In the genomic region with DNA sequence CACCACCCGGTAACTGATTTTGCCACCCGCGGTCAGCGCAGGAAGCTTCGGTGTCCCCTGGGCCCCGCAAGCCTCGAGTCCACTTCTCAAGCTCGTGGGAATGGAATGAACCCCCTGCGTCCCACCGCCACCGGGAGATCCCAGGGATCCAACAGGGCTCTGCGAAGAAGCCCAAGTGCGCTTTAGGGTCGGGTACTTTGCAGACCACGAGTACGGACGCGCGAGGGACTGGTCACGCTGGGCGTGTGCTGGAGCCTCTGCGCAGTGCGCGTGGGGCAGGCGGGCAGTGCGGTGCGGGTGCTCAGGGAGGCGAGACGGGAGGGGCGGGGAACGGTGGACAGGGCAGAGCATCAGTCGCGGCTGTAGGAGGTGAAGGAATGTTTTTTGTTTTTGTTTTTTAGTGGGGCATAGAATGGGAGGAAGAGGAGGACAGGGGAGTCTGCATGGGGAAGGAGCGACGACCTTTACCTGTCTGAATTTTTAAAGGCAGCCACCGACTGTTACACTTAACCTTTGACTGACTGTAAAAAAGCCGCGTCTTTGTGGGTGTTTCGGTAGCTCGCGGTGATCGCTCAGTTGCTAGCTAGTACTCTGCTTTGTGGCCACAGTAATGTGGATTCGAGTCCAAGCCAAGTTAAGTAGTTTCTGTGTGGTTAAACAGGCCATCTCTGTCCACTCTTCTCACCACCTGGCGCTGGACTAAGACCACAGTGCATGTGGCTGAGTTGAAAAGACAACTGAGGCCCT, we compare ENCODE assay signal across 7 mouse cellular contexts. TPM values are rescaled to one million over a fixed set of nuclear protein-coding genes. Genes with fewer than 3 reads are reported as not detected.
DNase-seq lines count a peak whose midpoint lies in the region; ATAC-seq and TF ChIP-seq lines count a peak whose summit lies in the region.

No protein-coding gene starts in this region.

- peak overlapping the region; percentile 42; the same call in 1 of the 2 replicates for H3K9ac ChIP-seq in heart, postnatal 0 days (replicated peaks; ENCODE audit: low read depth, low read length)

- no peak for TF ChIP-seq CTCF in thymus, adult 2 months (IDR thresholded peaks at IDR 0.05; ENCODE audit: borderline replicate concordance, control insufficient read depth, extremely low read depth, insufficient read depth, low read length, poor library complexity)
- no peak for TF ChIP-seq CTCF in heart, postnatal 0 days (IDR thresholded peaks at IDR 0.05; ENCODE audit: low read depth)

- DNase-seq in thymus, adult 2 months: no peak
- no peak for DNase-seq in thymus, postnatal 36 days
- DNase-seq in heart, postnatal 0 days (ENCODE audit: low spot score): no peak
- DNase-seq in cerebellum, adult 9-11 months: no peak
- DNase-seq in layer of hippocampus, adult 9-10 months (ENCODE audit: low spot score): no peak

- no peak for TF ChIP-seq EP300 in heart, postnatal 0 days (IDR thresholded peaks at IDR 0.05; ENCODE audit: low read depth)

- TF ChIP-seq POLR2A in thymus, adult 2 months (IDR thresholded peaks at IDR 0.05; ENCODE audit: control insufficient read depth, extremely low read depth, insufficient read depth, low read length, poor library complexity): no peak

- H3K36me3 ChIP-seq in thymus, adult 2 months (ENCODE audit: control insufficient read depth, insufficient read depth, low read length): no peaks in the 10 kb centered on the region
- H3K36me3 ChIP-seq in heart, postnatal 0 days (replicated peaks; ENCODE audit: control insufficient read depth, insufficient read depth, low read length): no peaks in the 10 kb centered on the region
- H3K36me3 ChIP-seq in megakaryocyte, embryonic 14.5 days (replicated peaks; ENCODE audit: low read length): no peaks in the 10 kb centered on the region

- 5% methylated on average over 44 of the region's 44 CpGs for WGBS in thymus, adult 2 months
- 5% methylated on average over 44 of the region's 44 CpGs for WGBS in heart, postnatal 0 days

- peak; percentile 44 for ATAC-seq in heart, postnatal 0 days (ENCODE audit: insufficient read depth, low read depth)
- no peak for ATAC-seq in megakaryocyte progenitor cell, adult 5-6 weeks (replicated peaks; ENCODE audit: poor library complexity)

- H3K4me3 ChIP-seq in thymus, adult 2 months (ENCODE audit: control insufficient read depth, insufficient read depth, low read length): peak overlapping the region; percentile 1; the same call in 1 of the 2 replicates
- H3K4me3 ChIP-seq in heart, postnatal 0 days (ENCODE audit: low read depth, low read length): peak overlapping the region; percentile 46
- H3K4me3 ChIP-seq in megakaryocyte, embryonic 14.5 days (replicated peaks): peak overlapping the region; percentile 87

- H3K27ac ChIP-seq in thymus, adult 2 months (ENCODE audit: control insufficient read depth, insufficient read depth, low read length): no peak overlapping the region
- H3K27ac ChIP-seq in heart, postnatal 0 days (ENCODE audit: low read depth): no peak overlapping the region

- peak overlapping the region; percentile 71 for H3K4me2 ChIP-seq in heart, postnatal 0 days (ENCODE audit: low read depth, low read length)

- peaks cover 6% of the 10 kb centered on the region; the same call in 1 of the 2 replicates for H3K4me1 ChIP-seq in thymus, adult 2 months (replicated peaks; ENCODE audit: control insufficient read depth, insufficient read depth, low read length)
- H3K4me1 ChIP-seq in heart, postnatal 0 days (ENCODE audit: control insufficient read depth, insufficient read depth): 0 out of 2 replicates have a peak, but pooled peaks cover 5% of the 10 kb centered on the region
- H3K4me1 ChIP-seq in megakaryocyte, embryonic 14.5 days: peaks cover 10% of the 10 kb centered on the region

- H3K27me3 ChIP-seq in thymus, adult 2 months (ENCODE audit: control insufficient read depth, insufficient read depth, low read length): peaks cover 12% of the 10 kb centered on the region; the same call in 1 of the 2 replicates
- H3K27me3 ChIP-seq in heart, postnatal 0 days (ENCODE audit: control insufficient read depth, insufficient read depth, low read length): peaks cover 33% of the 10 kb centered on the region
- peaks cover 76% of the 10 kb centered on the region for H3K27me3 ChIP-seq in megakaryocyte, embryonic 14.5 days (replicated peaks)

- H3K9me3 ChIP-seq in heart, postnatal 0 days (replicated peaks; ENCODE audit: control insufficient read depth, low read length): no peaks in the 10 kb centered on the region
- peaks cover 11% of the 10 kb centered on the region for H3K9me3 ChIP-seq in megakaryocyte, embryonic 14.5 days

RNA-seq across cellular contexts. Expression of gene BC107364, which starts 23.0 kb away (rescaled TPM):
- polyA plus RNA-seq in thymus, adult 2 months (2012; rRNA removed): 0.09 and 0.32 TPM in 2 replicates
- total RNA-seq in heart, postnatal 0 days (2014; rRNA removed; ENCODE audit: low replicate concordance): not detected in 2 replicates
- polyA plus RNA-seq in heart, postnatal 0 days (2015; fragmentation: Nextera tagmentation; extraction: Ambion mirVana): 0.40 and 0.41 TPM in 2 replicates
- not detected in 2 replicates for polyA plus RNA-seq in megakaryocyte, embryonic 14.5 days (2012; ENCODE audit: insufficient read depth, low replicate concordance)
- total RNA-seq in megakaryocyte progenitor cell, adult 5-6 weeks (2015): not detected in 2 replicates
- total RNA-seq in megakaryocyte progenitor cell, adult 5-6 weeks (2017): not detected in 2 replicates

RNA-seq across cellular contexts. Expression of gene Hfe2, which starts 49.9 kb away (rescaled TPM):
- polyA plus RNA-seq in thymus, adult 2 months (2012; rRNA removed): 1.3 and 10.4 TPM in 2 replicates
- total RNA-seq in heart, postnatal 0 days (2014; rRNA removed; ENCODE audit: low replicate concordance): 68.1 and 81.3 TPM in 2 replicates
- polyA plus RNA-seq in heart, postnatal 0 days (2015; fragmentation: Nextera tagmentation; extraction: Ambion mirVana): 24.7 and 25.9 TPM in 2 replicates
- polyA plus RNA-seq in megakaryocyte, embryonic 14.5 days (2012; ENCODE audit: insufficient read depth, low replicate concordance): 21.2 and 30.0 TPM in 2 replicates
- total RNA-seq in megakaryocyte progenitor cell, adult 5-6 weeks (2015): not detected in 2 replicates
- total RNA-seq in megakaryocyte progenitor cell, adult 5-6 weeks (2017): not detected in 2 replicates

Comparison
In these comparisons a context has a peak if more than half of its experiments do, and no peak if none do; other contexts are left out.
1. H3K4me3 ChIP-seq: peak in every context shown above with its lines; median percentile 87 in megakaryocyte, embryonic 14.5 days; 46 in heart, postnatal 0 days; 1 in thymus, adult 2 months.